Mouse (Mus musculus): ENCODE results near the gene Atf7. TPM values are rescaled to one million over a fixed set of nuclear protein-coding genes. Genes with fewer than 3 reads are reported as not detected.

The Atf7 gene
- polyA plus RNA-seq, 1 experiment from 2014 or later = 20.1 TPM

- no peak for ATAC-seq (ENCODE audit: low FRiP score, low read depth)
- Histone ChIP-seq H3K4me2 (replicated peaks) (no peak overlapping the region), H3K9ac (replicated peaks) (no peak overlapping the region), H3K4me1 (no peaks in the 10 kb centered on the region), H3K9me3 (no peaks in the 10 kb centered on the region), H3K27ac (replicated peaks) (no peak overlapping the region), H3K4me3 (no peak overlapping the region), H3K36me3 (peaks cover 92% of the 10 kb centered on the region), H3K27me3 (no peaks in the 10 kb centered on the region)
- 94% methylated on average over 5 of the region's 5 CpGs for WGBS
Measured at GRCm38 (mm10) chr15:102500479-102500878, 124.8 kb downstream of the Atf7 start.

- no peak overlapping the region for H3K4me2 ChIP-seq (replicated peaks)
- no peaks in the 10 kb centered on the region for H3K4me1 ChIP-seq
- 94% methylated on average over 6 of the region's 6 CpGs for WGBS
- ATAC-seq (ENCODE audit: low FRiP score, low read depth) = no peak
- no peaks in the 10 kb centered on the region for H3K27me3 ChIP-seq
- H3K4me3 ChIP-seq = no peak overlapping the region
- no peak overlapping the region for H3K9ac ChIP-seq (replicated peaks)
- peaks cover 93% of the 10 kb centered on the region for H3K36me3 ChIP-seq
- H3K27ac ChIP-seq (replicated peaks) = 0 out of 2 replicates have a peak overlapping the region, but pooled peaks have one; percentile 30
- H3K9me3 ChIP-seq = no peaks in the 10 kb centered on the region
Measured at GRCm38 (mm10) chr15:102499851-102500250, 125.4 kb downstream of the Atf7 start.

GRCm38 (mm10) chr15:102499370-102499769, 125.9 kb downstream of the Atf7 start:
- Histone ChIP-seq H3K4me3 (no peak overlapping the region), H3K4me2 (replicated peaks) (no peak overlapping the region), H3K27me3 (no peaks in the 10 kb centered on the region), H3K4me1 (no peaks in the 10 kb centered on the region), H3K9me3 (no peaks in the 10 kb centered on the region), H3K36me3 (peaks cover 93% of the 10 kb centered on the region), H3K9ac (replicated peaks) (no peak overlapping the region), H3K27ac (replicated peaks) (0 out of 2 replicates have a peak overlapping the region, but pooled peaks have one; percentile 30)
- ATAC-seq (ENCODE audit: low FRiP score, low read depth) = no peak
- 80% methylated on average over 3 of the region's 3 CpGs for WGBS

GRCm38 (mm10) chr15:102498322-102498721, 126.9 kb downstream of the Atf7 start:
- H3K27ac ChIP-seq (replicated peaks) = no peak overlapping the region
- H3K36me3 ChIP-seq = peaks cover 93% of the 10 kb centered on the region
- no peak for ATAC-seq (ENCODE audit: low FRiP score, low read depth)
- H3K4me1 ChIP-seq = no peaks in the 10 kb centered on the region
- H3K9me3 ChIP-seq = no peaks in the 10 kb centered on the region
- H3K9ac ChIP-seq (replicated peaks) = no peak overlapping the region
- no peak overlapping the region for H3K4me3 ChIP-seq
- no peak overlapping the region for H3K4me2 ChIP-seq (replicated peaks)
- WGBS = 89% methylated on average over 3 of the region's 3 CpGs
- no peaks in the 10 kb centered on the region for H3K27me3 ChIP-seq

- Histone ChIP-seq H3K27me3 (no peaks in the 10 kb centered on the region), H3K4me3 (no peak overlapping the region), H3K27ac (replicated peaks) (no peak overlapping the region), H3K4me2 (replicated peaks) (no peak overlapping the region), H3K36me3 (peaks cover 85% of the 10 kb centered on the region), H3K4me1 (no peaks in the 10 kb centered on the region), H3K9me3 (no peaks in the 10 kb centered on the region), H3K9ac (replicated peaks) (no peak overlapping the region)
- ATAC-seq (ENCODE audit: low FRiP score, low read depth) = no peak
- 92% methylated on average over 1 of the region's 1 CpGs for WGBS
Measured at GRCm38 (mm10) chr15:102487664-102488063, 137.6 kb downstream of the Atf7 start.

GRCm38 (mm10) chr15:102485853-102486252, 139.4 kb downstream of the Atf7 start:
- Histone ChIP-seq H3K9me3 (no peaks in the 10 kb centered on the region), H3K36me3 (peaks cover 86% of the 10 kb centered on the region), H3K27me3 (no peaks in the 10 kb centered on the region), H3K4me3 (no peak overlapping the region), H3K4me2 (replicated peaks) (no peak overlapping the region), H3K27ac (replicated peaks) (no peak overlapping the region), H3K4me1 (no peaks in the 10 kb centered on the region), H3K9ac (replicated peaks) (no peak overlapping the region)
- WGBS = 95% methylated on average over 12 of the region's 12 CpGs
- no peak for ATAC-seq (ENCODE audit: low FRiP score, low read depth)

GRCm38 (mm10) chr15:102483136-102483535, 142.1 kb downstream of the Atf7 start:
- Histone ChIP-seq H3K36me3 (peaks cover 82% of the 10 kb centered on the region), H3K27ac (replicated peaks) (no peak overlapping the region), H3K27me3 (no peaks in the 10 kb centered on the region), H3K4me2 (replicated peaks) (no peak overlapping the region), H3K9ac (replicated peaks) (no peak overlapping the region), H3K9me3 (no peaks in the 10 kb centered on the region), H3K4me1 (no peaks in the 10 kb centered on the region), H3K4me3 (no peak overlapping the region)
- 88% methylated on average over 3 of the region's 3 CpGs for WGBS
- ATAC-seq (ENCODE audit: low FRiP score, low read depth) = no peak

MicroRNAs encoded within 50 kb of the gene (microRNA counts, 519-probe panel; counts per million panel counts)
- not detected for microRNA mmu-miR-688

Small RNA genes within 50 kb of the gene (microRNA-seq; reads per million reads assigned to microRNA genes)
- not detected for gene Mir688

Other genes starting within 250 kb of the Atf7 start
- gene Sp1, start 219.3 kb downstream of the Atf7 start, polyA plus RNA-seq (2016; fragmentation: Nextera tagmentation; extraction: Ambion mirVana) = 9.6 and 10.2 TPM in 2 replicates
- 0.29 TPM in 1 of 2 replicates, not detected in the other for gene Amhr2, start 180.1 kb downstream of the Atf7 start, polyA plus RNA-seq (2016; fragmentation: Nextera tagmentation; extraction: Ambion mirVana)
- 84.9 and 97.9 TPM in 2 replicates for gene Prr13, start 166.4 kb downstream of the Atf7 start, polyA plus RNA-seq (2016; fragmentation: Nextera tagmentation; extraction: Ambion mirVana)
- 168 and 186 TPM in 2 replicates for gene Pcbp2, start 154.9 kb downstream of the Atf7 start, polyA plus RNA-seq (2016; fragmentation: Nextera tagmentation; extraction: Ambion mirVana)
- gene Gm10337, start 121.7 kb downstream of the Atf7 start, polyA plus RNA-seq (2016; fragmentation: Nextera tagmentation; extraction: Ambion mirVana) = 4.6 and 9.6 TPM in 2 replicates
- gene Map3k12, start 108.4 kb downstream of the Atf7 start, polyA plus RNA-seq (2016; fragmentation: Nextera tagmentation; extraction: Ambion mirVana) = 46.1 and 50.6 TPM in 2 replicates
- gene Tarbp2, start 107.3 kb downstream of the Atf7 start, polyA plus RNA-seq (2016; fragmentation: Nextera tagmentation; extraction: Ambion mirVana) = 106 and 107 TPM in 2 replicates
- 2.5 and 3.1 TPM in 2 replicates for gene Npff, start 100.5 kb downstream of the Atf7 start, polyA plus RNA-seq (2016; fragmentation: Nextera tagmentation; extraction: Ambion mirVana)
- gene Gm28047, start 397 bp downstream of the Atf7 start, polyA plus RNA-seq (2016; fragmentation: Nextera tagmentation; extraction: Ambion mirVana) = 0.18 TPM in 1 of 2 replicates, not detected in the other
- 55.9 and 67.0 TPM in 2 replicates for gene Atp5g2, start 46.9 kb upstream of the Atf7 start, polyA plus RNA-seq (2016; fragmentation: Nextera tagmentation; extraction: Ambion mirVana)
- 41.4 and 42.4 TPM in 2 replicates for gene Calcoco1, start 96.7 kb upstream of the Atf7 start, polyA plus RNA-seq (2016; fragmentation: Nextera tagmentation; extraction: Ambion mirVana)